Mouse (Mus musculus): Measurements from ENCODE around the gene Rufy3.
A peak's percentile ranks its signal among the peaks of the same experiment; 100 is the strongest.

GRCm38 (mm10) chr5:88630883-88631282 lies 66.0 kb downstream of the Rufy3 start:
- TF ChIP-seq TBP (conservative IDR thresholded peaks at IDR 0.05; ENCODE audit: low read depth, low read length): 0 out of 2 replicates have a peak, but pooled peaks have one; percentile 43
- TF ChIP-seq POLR2A (IDR thresholded peaks at IDR 0.05; ENCODE audit: low read depth, low read length): peak; percentile 46; the same call in 1 of the 2 replicates

All from CH12.LX (cell line).